Mouse (Mus musculus): ENCODE results near the gene Ppard. TPM values are rescaled to one million over a fixed set of nuclear protein-coding genes. Genes with fewer than 3 reads are reported as not detected.

Ppard gene
- total RNA-seq (2023): 34.0 and 35.1 TPM in 2 replicates

DNA sequence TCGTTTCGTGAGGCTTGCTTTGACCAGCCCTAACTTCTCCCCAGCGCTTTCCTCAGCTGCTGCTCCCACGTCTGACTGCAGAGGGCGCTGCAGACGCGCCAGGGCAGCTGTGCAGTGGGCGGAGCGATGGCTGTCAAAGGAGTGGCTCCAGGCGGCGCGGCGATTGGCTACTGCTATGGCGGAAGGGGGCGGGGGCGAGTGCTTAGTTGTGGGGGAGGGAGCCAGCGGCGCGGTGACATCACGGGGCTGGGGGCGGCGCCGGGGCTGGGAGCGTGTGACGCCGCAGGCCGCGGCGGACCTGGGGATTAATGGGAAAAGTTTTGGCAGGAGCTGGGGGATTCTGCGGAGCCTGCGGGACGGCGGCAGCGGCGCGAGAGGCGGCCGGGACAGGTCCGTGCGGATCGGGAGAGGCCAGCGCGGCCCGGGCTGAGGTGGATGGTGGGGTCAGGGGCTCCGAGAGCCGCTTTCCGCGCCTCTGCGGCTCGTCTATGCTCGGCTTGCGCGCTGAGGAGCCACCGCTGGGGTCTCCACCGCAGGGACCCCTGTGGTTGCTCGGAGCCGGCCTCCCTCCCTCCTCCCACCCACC lies at the start of gene Ppard:
Gene Ppard (plus strand): TSS at position 226 of the 586 bp plus-strand sequence.

DNA sequence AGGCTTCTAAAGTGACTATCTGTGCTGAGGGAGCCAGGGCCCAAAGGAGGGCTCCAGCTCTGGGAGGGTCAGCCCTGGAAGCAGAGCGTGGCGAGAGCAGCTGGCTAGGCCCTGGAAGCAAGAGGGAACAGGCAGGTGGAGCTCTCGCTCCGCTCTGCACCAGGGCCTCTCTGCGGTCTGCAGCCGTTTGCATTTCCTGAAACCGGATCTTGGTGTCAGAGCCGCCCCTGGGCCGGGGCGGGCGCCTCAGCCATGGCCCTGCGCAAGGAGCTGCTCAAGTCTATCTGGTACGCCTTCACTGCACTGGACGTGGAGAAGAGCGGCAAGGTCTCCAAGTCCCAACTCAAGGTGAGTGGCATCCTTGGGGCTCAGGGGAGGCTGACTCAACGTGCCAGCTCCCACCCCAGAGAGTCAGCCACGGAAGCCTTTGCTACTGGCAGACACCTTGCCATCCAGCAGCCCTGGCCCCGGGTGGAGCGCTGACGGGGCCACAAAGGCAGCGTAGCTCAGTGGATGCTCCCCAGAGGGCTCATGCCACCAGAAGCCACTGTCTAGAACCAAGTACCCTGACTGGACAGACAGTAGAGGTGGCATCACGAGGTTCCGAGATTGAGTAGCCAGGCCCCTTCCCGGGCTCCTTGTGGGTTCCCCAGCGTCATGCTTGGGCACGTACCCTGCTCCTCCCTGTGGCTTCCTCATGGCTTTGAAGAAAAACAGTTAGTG lies 24.7 kb upstream of the Ppard start, which contains the start of gene Def6:
Gene Def6 (plus strand): TSS at position 188 of the 723 bp plus-strand sequence.

DNA sequence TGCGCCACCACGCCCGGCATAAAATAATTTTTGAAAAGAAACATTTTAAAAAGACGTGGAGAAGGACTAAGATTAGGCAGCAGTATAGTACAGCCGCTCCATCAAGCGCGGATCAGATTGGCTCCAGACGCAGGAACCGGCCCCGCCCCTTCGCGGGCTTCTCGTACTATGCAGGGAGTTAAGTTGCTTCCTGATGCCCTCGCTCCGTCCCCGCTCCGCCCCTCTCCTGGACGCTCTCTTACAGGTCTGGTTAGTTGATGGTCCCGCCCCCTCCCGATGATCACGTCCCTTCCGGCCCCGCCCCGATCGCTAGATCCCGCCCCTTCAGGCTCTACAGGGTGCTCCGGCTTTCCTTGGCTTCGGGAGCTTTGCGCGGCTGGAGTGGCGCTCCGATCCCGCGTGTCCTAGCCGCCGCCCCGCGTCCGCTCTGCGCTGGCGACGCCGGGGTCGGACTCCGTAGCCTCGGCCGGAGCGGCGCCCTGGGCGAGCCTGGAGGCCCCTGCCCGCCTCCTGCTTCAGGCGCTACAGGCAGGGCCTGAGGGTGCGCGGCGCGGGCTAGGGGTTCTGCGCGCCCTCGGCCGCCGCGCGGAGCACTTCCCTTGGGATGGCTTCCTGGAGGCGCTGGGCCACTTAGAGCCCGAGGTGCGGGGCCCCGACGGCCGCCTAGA lies 80.8 kb downstream of the Ppard start, which contains the start of gene Fance:
Gene Fance (plus strand): TSS at position 308 of the 668 bp plus-strand sequence.

GRCm38 (mm10) chr17:28328366-28328928 lies 95.9 kb downstream of the Ppard start, which contains the start of gene Rpl10a:
Gene Rpl10a (plus strand): TSS chr17:28328471.

DNA sequence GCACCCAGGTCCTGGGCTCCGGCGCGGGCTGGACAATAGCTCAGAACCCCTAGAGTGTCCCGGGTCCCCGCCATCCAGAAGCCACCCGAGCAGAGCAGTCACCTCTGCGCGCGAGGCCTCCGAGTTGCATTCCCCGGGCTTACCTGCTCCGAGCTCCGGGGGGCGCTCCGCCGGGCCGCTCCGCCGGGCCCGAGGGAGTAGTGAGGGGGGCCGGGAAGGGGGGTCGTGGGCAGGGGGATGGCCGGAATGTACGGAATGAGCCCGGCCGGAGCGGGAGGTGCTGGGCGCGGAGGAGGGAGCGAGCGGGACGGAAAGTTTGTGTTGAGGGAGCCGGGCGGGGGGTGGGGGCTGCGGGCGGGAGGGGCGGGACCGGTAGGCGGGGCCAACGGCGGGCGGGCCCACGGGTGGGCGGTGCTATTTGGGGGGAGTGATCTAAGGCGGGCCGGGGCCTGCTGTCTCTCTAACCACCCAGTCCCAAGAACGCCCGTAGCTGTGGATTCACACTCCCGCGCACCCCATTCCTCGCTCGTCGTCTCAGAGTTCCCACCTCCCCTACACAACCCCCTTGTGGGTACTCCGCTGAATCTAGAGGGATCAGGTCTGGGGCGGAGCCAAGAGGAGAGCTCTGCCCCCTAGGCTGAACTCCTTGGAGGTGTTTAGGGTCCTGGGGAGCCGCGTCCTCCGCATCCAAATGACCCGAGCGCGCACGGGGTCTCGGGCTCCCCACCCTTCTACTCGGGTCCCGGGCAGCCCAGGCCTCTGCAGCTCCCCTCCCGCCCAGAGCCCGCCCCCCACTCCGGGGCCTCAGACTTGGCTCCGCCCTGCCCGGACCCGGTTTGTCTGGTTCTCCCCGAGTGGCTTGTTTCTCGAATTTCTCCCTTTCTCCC lies 118.2 kb downstream of the Ppard start, which contains the start of gene Tead3:
Gene Tead3 (minus strand): TSS at position 352 of the 887 bp plus-strand sequence.

Other genes starting within 250 kb of the Ppard start
- 1.3 TPM in 2 replicates for gene Tcp11, start 152.1 kb upstream of the Ppard start, total RNA-seq (2023)
- not detected in 2 replicates for gene Scube3, start 90.6 kb upstream of the Ppard start, total RNA-seq (2023)
- 11.0 and 11.3 TPM in 2 replicates for gene Zfp523, start 55.6 kb upstream of the Ppard start, total RNA-seq (2023)
- 92.9 and 108 TPM in 2 replicates for gene Def6, start 24.9 kb upstream of the Ppard start, total RNA-seq (2023)
- gene Fance, start 80.8 kb downstream of the Ppard start, total RNA-seq (2023): 9.5 and 15.9 TPM in 2 replicates
- gene Rpl10a, start 95.8 kb downstream of the Ppard start, total RNA-seq (2023): 364 and 392 TPM in 2 replicates
- gene Tead3, start 118.1 kb downstream of the Ppard start, total RNA-seq (2023): 0.54 TPM in 1 of 2 replicates, not detected in the other
- gene Tulp1, start 132.5 kb downstream of the Ppard start, total RNA-seq (2023): not detected in 2 replicates

Data from neutrophil, adult 65 days (primary cell).